Mouse (Mus musculus) bone marrow macrophage, adult 2 months (primary cell): ENCODE measurements around the gene Rps21. TPM values are rescaled to one million over a fixed set of nuclear protein-coding genes. Genes with fewer than 3 reads are reported as not detected.
A peak's percentile ranks its signal among the peaks of the same experiment; 100 is the strongest.

Experiments
- H3K27ac ChIP-seq: 2 replicates; pipeline ENCODE4 v1.5.1; 2012; ENCODE audit warnings: low read depth, low read length; ENCODE audit not compliant: insufficient read depth
- H3K4me1 ChIP-seq: 2 replicates; pipeline ENCODE4 v1.6.1; 2012; ENCODE audit warnings: low read length; ENCODE audit not compliant: control insufficient read depth, insufficient read depth
- H3K4me3 ChIP-seq: 2 replicates; pipeline ENCODE4 v1.5.1; 2012; ENCODE audit warnings: mild to moderate bottlenecking, low read length, moderate library complexity; ENCODE audit not compliant: insufficient read depth
- CTCF ChIP-seq: IDR thresholded peaks from 2 replicates; pipeline ENCODE4 v1.5.1; 2012; ENCODE audit warnings: low read depth, mild to moderate bottlenecking, low read length, moderate library complexity
- POLR2A ChIP-seq: IDR thresholded peaks from 2 replicates; pipeline ENCODE4 v1.6.1; 2012; ENCODE audit warnings: mild to moderate bottlenecking, low read depth, low read length, borderline replicate concordance
- polyA plus RNA-seq: library from polyadenylated mRNA; stranded (reverse); fragments of >200 nt; gene quantifications from 2 replicates; pipeline ENCODE4 v1.2.4, GENCODE M21; 2012; ENCODE audit not compliant: missing spikeins, insufficient read depth, insufficient read length

The Rps21 gene
- polyA plus RNA-seq, 1 experiment, result 1,564 TPM

DNA sequence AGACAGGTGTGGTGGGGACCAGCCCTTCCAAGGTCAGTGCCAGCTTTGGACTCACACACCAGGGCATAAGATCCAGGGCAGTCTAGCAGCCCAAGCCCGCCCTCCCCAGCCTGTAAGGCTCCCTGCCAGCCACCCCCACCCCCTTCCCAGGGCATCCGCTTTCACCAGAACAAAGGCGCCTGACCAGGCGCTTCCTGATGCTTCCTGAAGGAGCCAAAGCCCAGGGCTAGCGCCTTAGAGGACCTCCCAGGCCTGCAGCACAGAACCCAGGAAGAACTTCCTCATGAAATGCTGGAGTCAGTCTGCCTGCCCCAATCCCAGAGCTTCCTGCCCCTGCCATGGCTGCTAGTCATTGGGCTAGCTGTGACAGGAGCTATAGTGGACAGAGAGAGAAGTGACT lies 38.5 kb upstream of the Rps21 start:
- Histone ChIP-seq H3K4me3 (no peak overlapping the region), H3K4me1 (peaks cover 4% of the 10 kb centered on the region; the same call in 1 of the 2 replicates)
- TF ChIP-seq CTCF (no peak), POLR2A (no peak)

DNA sequence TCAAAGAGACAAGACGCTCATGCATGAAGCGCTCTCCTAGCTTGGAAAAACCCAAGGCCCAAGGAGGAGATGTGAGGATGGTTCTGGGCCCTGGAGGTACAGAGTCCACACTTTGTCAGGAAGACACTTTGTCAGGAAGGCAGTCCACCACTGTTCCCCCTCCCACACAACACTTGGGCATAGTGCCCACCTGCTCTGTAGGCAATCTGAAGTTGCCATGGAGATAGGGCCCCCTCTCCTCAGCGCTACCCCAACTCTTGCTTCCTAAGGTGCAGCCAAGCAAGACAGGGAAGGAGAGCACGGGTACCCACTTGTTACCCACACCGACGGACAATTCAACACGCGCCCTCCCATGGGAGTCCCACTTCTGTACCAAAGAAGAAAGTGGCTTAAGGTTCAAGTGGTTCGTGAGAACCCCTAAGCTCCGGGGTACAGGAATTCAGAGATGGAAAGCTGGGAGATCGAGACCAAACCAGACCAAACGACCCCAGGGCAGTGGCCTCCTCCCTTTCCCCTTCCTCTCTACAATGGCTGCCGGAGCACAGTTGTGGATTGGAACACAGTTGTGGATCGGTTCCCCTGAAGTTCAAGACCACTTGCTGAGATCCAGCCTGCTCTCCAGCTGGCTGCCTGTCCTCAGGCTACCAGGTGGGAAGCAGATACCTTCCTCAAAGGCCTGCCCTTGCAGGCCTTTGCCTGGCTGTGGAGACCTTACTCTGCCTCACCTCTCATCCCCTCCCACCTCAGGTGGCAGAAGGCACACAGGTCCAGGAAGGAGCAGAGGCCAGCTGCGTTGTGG lies 37.8 kb upstream of the Rps21 start:
- Histone ChIP-seq H3K4me1 (no peaks in the 10 kb centered on the region), H3K4me3 (no peak overlapping the region), H3K27ac (no peak overlapping the region)
- no peak for TF ChIP-seq CTCF
- no peak for TF ChIP-seq POLR2A

More for the DNA sequence above, 38.5 kb upstream of the Rps21 start:
- no peak overlapping the region for H3K27ac ChIP-seq

DNA sequence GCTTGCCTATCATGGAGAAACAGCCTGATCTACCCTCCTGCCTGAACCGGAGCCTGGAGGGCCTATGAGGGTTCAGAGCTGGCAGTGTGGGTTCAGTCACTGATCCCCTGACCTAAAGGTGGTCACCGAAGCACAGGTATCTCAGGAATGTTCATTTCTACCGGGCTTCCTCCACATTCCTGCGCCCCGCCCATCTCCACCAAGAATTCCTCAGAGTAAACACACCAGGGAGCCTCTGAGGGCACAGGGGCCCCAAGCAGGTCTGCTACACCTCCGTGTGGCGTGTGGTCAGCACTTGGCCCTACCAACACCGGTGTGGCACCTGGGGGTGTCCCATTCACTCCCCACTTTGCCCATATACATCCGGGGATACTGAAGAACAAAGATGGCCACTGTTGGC lies 37.0 kb upstream of the Rps21 start:
- Histone ChIP-seq H3K27ac (no peak overlapping the region), H3K4me3 (no peak overlapping the region), H3K4me1 (no peaks in the 10 kb centered on the region)
- no peak for TF ChIP-seq CTCF
- no peak for TF ChIP-seq POLR2A

DNA sequence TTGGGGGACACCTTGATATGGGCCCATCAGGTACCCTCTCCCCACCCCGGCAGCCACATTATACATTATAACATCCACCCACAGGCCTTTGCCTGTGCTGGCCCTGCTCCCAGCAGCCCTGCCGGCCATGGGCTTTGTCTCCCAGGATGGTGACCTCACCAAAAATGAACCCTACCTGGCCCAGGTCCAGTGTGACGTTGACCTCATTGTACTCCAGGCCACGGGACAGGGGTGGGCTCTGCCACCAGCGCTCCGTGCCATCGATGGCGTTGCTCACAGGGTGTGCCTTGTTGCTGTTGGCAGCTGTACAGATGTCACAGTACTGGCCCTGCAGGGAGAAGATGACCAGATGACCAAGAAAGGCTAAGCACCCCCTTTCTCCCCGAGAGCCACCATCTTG lies 36.1 kb upstream of the Rps21 start:
- Histone ChIP-seq H3K4me3 (no peak overlapping the region), H3K27ac (no peak overlapping the region), H3K4me1 (no peaks in the 10 kb centered on the region; the same call in 1 of the 2 replicates)
- no peak for TF ChIP-seq CTCF
- no peak for TF ChIP-seq POLR2A

DNA sequence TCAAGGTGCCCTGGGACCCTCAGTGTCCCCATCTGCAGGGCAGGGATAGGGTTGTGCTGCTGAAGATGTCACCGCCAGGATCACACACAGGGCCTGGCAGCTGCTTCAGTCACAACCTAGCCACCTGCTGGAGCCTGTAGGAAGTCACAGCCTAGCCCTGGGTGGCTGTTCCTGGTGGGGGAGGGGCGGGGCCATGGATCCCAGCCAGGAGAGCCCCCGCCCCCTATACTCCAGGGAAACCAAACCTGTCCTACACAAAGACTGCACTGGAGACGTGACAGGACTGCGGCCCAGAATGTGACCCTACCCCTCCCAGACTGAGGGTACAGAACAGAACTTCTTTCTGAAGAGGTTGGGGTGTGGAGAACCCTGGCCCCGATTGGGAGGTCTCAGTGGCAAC lies 34.9 kb upstream of the Rps21 start:
- H3K4me1 ChIP-seq, result no peaks in the 10 kb centered on the region; the same call in none of the 2 replicates
- no peak overlapping the region for H3K27ac ChIP-seq
- TF ChIP-seq CTCF, result no peak
- TF ChIP-seq POLR2A, result no peak
- no peak overlapping the region for H3K4me3 ChIP-seq

DNA sequence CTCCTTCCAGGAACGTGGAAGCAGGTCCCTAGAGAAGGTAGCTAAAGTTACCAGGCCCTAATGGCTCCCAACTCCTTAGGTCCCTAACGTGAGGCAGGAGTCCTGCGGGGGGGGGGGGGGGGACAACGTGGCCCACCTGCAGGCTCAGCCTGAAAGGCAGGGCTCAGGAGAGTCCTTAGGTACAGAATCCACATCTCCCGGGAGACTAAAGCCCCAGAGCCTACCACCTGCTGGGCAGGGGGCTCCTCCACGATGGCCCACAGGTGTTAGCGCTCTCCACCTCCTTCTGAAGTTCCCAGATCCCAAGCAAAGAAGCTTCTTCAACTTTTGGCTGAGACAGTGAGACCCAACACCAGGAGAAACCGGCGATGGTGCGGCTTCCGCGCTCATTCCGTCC lies 32.5 kb upstream of the Rps21 start:
- Histone ChIP-seq H3K4me3 (no peak overlapping the region), H3K27ac (no peak overlapping the region), H3K4me1 (no peaks in the 10 kb centered on the region; the same call in none of the 2 replicates)
- TF ChIP-seq CTCF (no peak), POLR2A (no peak)

DNA sequence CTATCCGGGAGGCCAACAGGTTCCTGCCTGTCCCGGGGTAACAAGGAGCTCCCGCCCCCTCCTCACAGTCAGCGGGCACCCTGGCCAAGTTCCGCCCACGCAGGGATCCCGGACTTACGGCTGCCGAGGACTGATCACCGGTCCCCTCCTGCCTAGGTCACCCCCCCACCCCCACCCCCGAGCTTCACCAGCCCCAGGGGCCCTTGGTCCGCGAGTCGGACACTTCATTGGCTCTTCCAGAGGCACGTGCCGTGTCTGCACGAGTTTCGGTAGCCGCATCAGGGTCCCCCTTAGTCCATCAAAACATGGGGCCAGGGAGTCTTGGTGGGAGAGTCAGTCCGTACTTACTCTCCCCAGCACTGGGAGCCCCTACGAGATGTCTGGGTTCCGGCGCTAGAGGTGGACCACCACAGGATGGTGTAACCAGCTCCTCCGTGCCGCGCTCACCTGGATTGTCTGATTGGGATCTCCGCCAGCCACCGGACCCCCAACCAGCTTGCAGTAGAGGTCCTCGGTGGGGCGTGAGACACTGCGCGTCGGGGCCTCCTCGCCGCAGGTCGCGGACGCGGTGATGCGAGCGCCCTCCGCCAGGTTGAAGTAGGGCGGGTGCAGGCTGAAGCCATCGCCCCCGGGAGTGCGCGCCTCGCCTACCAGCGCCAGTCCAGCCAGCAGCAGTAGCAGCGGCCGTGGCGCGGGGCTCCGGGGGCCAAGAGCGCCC lies 32.0 kb upstream of the Rps21 start:
- TF ChIP-seq CTCF (no peak), POLR2A (no peak)
- no peak overlapping the region for H3K27ac ChIP-seq
- peak overlapping the region; percentile 48 for H3K4me3 ChIP-seq
- H3K4me1 ChIP-seq, result no peaks in the 10 kb centered on the region; the same call in none of the 2 replicates

DNA sequence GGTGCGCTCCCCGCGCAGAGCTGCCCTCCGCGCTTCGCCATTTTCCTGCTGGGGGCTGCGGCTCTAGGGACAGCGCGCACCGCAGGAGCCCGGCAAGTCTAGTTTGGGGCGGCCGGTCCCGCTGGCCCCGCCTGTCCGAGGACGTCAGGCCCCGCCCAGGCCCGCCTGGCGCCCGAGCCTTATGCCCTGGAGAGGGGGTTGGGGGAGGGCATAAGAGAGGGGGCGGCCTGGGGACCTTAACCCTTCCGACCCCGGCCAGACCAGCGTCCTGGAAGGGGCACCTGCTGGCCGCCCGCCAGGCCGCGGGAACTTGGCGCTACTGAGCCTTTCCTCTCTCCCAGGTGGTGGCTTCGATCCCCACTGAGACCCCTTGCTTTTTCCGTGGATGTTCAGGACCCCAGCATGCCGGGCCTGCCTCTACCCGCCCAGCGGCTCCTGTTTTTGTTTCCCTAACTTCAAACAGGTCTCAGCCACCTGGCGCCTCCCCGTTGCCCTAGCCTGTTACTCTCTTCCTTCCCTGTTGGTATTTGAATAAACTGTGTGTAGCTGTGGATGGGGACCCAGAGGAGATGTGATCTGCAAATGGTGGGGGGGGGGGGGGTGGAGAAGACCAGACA lies 31.3 kb upstream of the Rps21 start, which contains the start of gene Lama5:
TSS of gene Lama5 (minus strand) at position 98 of the 617 bp plus-strand sequence.
- H3K27ac ChIP-seq, result no peak within 1 kb of the TSS

DNA sequence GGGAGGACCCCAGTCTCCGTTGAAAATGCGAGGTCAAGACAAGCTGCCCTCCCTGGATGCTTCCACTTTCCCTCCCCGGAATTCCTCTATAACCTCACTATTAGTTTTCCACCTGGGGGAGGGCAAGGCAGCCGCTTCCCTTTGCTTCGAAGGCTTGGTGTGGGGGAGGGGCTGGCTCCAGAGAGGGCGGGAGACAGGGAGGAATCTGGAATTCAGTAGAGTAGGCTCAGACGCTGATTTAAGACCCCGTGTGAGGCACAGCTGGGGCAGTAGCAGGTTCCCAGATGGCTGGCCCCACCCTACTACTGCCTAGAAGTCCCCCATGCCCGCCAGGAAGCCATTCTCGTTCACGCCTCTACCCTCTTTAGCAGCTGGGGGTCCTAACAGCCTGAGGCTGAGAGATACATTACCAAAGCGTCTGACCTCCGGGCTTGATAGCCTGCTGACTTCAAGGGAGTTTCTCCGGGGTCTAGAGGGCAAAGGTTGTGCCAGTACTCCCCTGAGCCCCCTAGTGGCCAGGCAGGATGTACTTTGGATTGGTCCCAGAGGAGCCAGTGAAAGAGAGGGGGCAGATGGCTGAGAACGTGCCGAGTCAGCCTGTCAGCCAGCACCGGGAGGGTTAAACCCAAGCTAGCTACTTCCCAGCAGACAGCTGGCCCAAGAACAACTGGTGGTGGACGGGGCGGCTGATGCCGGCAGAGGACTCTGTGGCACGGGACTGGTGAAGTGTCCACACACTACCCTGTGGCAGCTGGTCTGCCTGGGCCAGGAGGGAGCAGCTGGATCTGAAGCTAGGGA lies 29.7 kb upstream of the Rps21 start:
- H3K4me1 ChIP-seq, result no peaks in the 10 kb centered on the region; the same call in none of the 2 replicates
- no peak overlapping the region for H3K27ac ChIP-seq
- H3K4me3 ChIP-seq, result 0 out of 2 replicates have a peak overlapping the region, but pooled peaks have one; percentile 11
- no peak for TF ChIP-seq POLR2A
- peak; percentile 83 for TF ChIP-seq CTCF

More for the DNA sequence above, 31.3 kb upstream of the Rps21 start, which contains the start of gene Lama5:
- no peak for TF ChIP-seq POLR2A
- TF ChIP-seq CTCF, result no peak
- Histone ChIP-seq H3K4me3 (peak within 1 kb of the TSS; percentile 48), H3K4me1 (no peaks in the 10 kb centered on the region; the same call in none of the 2 replicates)
